Mouse (Mus musculus) erythroblast, adult 5-6 weeks (primary cell): ENCODE measurements around the gene Vmn2r68. TPM values are rescaled to one million over a fixed set of nuclear protein-coding genes. Genes with fewer than 3 reads are reported as not detected.

Experiments used
- ATAC-seq: replicated peaks from 2 replicates; pipeline ENCODE4 v1.8.0; 2016; ENCODE audit warnings: moderate number of reproducible peaks, mild to moderate bottlenecking, moderate TSS enrichment, inconsistent platforms; ENCODE audit not compliant: poor library complexity, low FRiP score, severe bottlenecking
- total RNA-seq, 2 experiments: library from RNA; stranded (forward) in 1 of 2; stranded (reverse) in 1 of 2; fragments of 150-400 nt in 1 of 2; fragments of 200-764, 138-1000 nt in 1 of 2; gene quantifications; 2 replicates each; pipeline versions ENCODE4 v1.2.3 to v1.2.4; 2015 to 2017; ENCODE audit warnings: low replicate concordance in 2 of 2

Gene Vmn2r68
- not detected in 2 replicates for total RNA-seq (2015; ENCODE audit: low replicate concordance)
- not detected in 2 replicates for total RNA-seq (2017; ENCODE audit: low replicate concordance)

GRCm38 (mm10) chr7:85237683-85238082, at the start of gene Vmn2r68:
Gene Vmn2r68 (minus strand): TSS chr7:85237783.
- ATAC-seq, result no peak

Other genes with a start within 250 kb of the Vmn2r68 start
- under 0.01 TPM in 1 of 2 replicates, not detected in the other for gene Vmn2r66, start 225.5 kb downstream of the Vmn2r68 start, total RNA-seq (2015; ENCODE audit: low replicate concordance)
- gene Vmn2r66, start 225.5 kb downstream of the Vmn2r68 start, total RNA-seq (2017; ENCODE audit: low replicate concordance), result 0.09 TPM in 1 of 2 replicates, not detected in the other
- not detected in 2 replicates for gene Vmn2r67, start 81.8 kb downstream of the Vmn2r68 start, total RNA-seq (2015; ENCODE audit: low replicate concordance)
- gene Vmn2r67, start 81.8 kb downstream of the Vmn2r68 start, total RNA-seq (2017; ENCODE audit: low replicate concordance), result 0.09 TPM in 1 of 2 replicates, not detected in the other
- gene Vmn2r69, start 178.1 kb upstream of the Vmn2r68 start, total RNA-seq (2015; ENCODE audit: low replicate concordance), result not detected in 2 replicates
- under 0.01 TPM in 1 of 2 replicates, not detected in the other for gene Vmn2r69, start 178.1 kb upstream of the Vmn2r68 start, total RNA-seq (2017; ENCODE audit: low replicate concordance)